Mouse (Mus musculus) cerebellum, adult 2 months (tissue): ENCODE results near the gene Gm9. TPM values are rescaled to one million over a fixed set of nuclear protein-coding genes. Genes with fewer than 3 reads are reported as not detected.
"Not testable (repeated sequence)": the region's sequence is repeated elsewhere in the genome, so short reads cannot be mapped to it uniquely, and the experiment has no call there.

Experiments used
- DNase-seq, 2 experiments: peaks; one replicate each; pipeline ENCODE4 v3.0.0; 2021
- H3K27ac ChIP-seq: fragments of 200-500 bp; 2 replicates; pipeline ENCODE4 v1.5.1; 2012; ENCODE audit warnings: low read length, control low read depth, inconsistent platforms; ENCODE audit not compliant: insufficient read depth
- H3K27me3 ChIP-seq: fragments of 200-500 bp; 2 replicates; pipeline ENCODE4 v1.6.1; 2012; ENCODE audit warnings: inconsistent platforms, mild to moderate bottlenecking, low read length, moderate library complexity; ENCODE audit not compliant: control insufficient read depth, insufficient read depth
- H3K4me1 ChIP-seq: fragments of 200-500 bp; 2 replicates; pipeline ENCODE4 v1.6.1; 2011; ENCODE audit warnings: low read length; ENCODE audit not compliant: control insufficient read depth, insufficient read depth
- H3K4me3 ChIP-seq: fragments of 200-500 bp; replicated peaks from 2 replicates; pipeline ENCODE3; 2011; ENCODE audit warnings: mild to moderate bottlenecking, low read depth, low read length, control low read depth; ENCODE audit not compliant: insufficient read depth
- CTCF ChIP-seq: fragments of 200-500 bp; IDR thresholded peaks from 2 replicates; pipeline ENCODE4 v1.5.1; 2011; ENCODE audit warnings: low read depth, mild to moderate bottlenecking, control low read depth, low read length, moderate library complexity, borderline replicate concordance; ENCODE audit not compliant: insufficient read depth
- POLR2A ChIP-seq: fragments of 200-500 bp; IDR thresholded peaks from 2 replicates; pipeline ENCODE4 v1.6.1; 2011; ENCODE audit warnings: low read length, control low read depth, borderline replicate concordance; ENCODE audit not compliant: insufficient read depth
- WGBS: fragments of 180-500 bp; shearing (Covaris S2); methylation state at CpG from one replicate; pipeline ENCODE4 v1.1.7; 2018; 5-methylcytosine and 5-hydroxymethylcytosine counted together
- polyA plus RNA-seq: library from polyadenylated mRNA; depleted of rRNA; stranded (reverse); fragments of >200 nt; gene quantifications from 2 replicates; pipeline ENCODE4 v1.2.3, GENCODE M21; 2012; rRNA removed

Gm9 gene
- not detected in 2 replicates for polyA plus RNA-seq

- no peaks in the 10 kb centered on the region for H3K27me3 ChIP-seq
- WGBS, result 85% methylated on average over 10 of the region's 10 CpGs
- no peak for DNase-seq
Measured at GRCm38 (mm10) chrX:37210941-37211340, at the start of gene Gm9. TSS of gene Gm9 (minus strand) at chrX:37211041.

DNA sequence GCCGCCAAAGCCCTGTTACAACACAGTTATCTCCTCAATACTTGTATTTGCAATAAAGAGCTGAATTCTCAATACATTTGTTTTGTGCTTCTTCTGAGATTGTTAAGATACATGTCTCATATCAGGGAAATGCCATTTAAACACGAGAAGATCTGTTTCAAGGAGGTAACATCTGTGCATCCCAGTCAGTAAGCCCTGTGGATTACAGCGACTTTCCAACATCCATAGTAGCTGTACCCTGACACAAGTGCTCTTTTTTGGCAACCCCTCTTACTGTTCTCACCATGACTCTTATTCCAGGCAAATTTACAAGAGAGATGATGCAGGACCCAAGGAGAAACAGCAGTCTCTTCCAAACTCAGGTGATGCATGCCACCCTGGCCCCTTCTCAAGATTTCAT, 38.8 kb upstream of the Gm9 start, which contains the start of gene Rhox3a:
Gene Rhox3a (plus strand): TSS at position 301 of the 400 bp plus-strand sequence.
- 100% methylated on average over 1 of the region's 3 CpGs for WGBS
- H3K27ac ChIP-seq, DNase-seq, H3K4me1 ChIP-seq, H3K4me3 ChIP-seq, H3K27me3 ChIP-seq: not testable (repeated sequence)

More at GRCm38 (mm10) chrX:37210941-37211340, at the start of gene Gm9:
- Histone ChIP-seq H3K4me3 (no peak within 1 kb of the TSS), H3K4me1 (no peaks in the 10 kb centered on the region), H3K27ac (no peak within 1 kb of the TSS)
- no peak for TF ChIP-seq CTCF
- TF ChIP-seq POLR2A, result no peak

- H3K4me1 ChIP-seq, H3K27ac ChIP-seq, H3K4me3 ChIP-seq, H3K27me3 ChIP-seq, DNase-seq: not testable (repeated sequence)
- WGBS, result no CpG with 5 or more reads among the region's 9 CpGs
Measured at GRCm38 (mm10) chrX:37244676-37245075, 33.8 kb upstream of the Gm9 start, which contains the start of gene Rhox2a. TSS of gene Rhox2a (plus strand) at chrX:37244976.

- H3K27me3 ChIP-seq, H3K27ac ChIP-seq, H3K4me1 ChIP-seq, H3K4me3 ChIP-seq, DNase-seq: not testable (repeated sequence)
- 58% methylated on average over 1 of the region's 1 CpGs for WGBS
Measured at GRCm38 (mm10) chrX:37222158-37222557, 11.3 kb upstream of the Gm9 start, which contains the start of gene Rhox1. TSS of gene Rhox1 (minus strand) at chrX:37222258.

DNA sequence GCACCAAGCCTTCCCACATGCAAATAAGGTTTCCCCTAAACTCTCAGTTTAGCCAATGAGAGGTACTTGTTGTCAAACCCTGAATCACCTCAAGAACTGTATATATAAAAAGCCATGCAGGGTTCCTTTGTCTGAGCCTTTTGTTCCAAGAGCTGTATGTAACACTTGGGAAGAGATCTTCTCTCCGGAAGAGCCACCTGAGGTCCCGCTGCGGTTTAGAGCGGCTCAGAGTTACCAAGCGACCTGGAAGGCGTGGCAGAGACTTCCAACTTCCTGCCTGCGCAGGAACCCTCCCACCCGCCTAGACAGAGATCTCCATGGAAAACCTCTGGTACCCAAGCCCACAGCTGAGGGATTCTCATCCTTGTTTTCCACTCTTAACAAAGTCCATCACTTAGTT, 12.2 kb downstream of the Gm9 start:
- WGBS, result 62% methylated on average over 8 of the region's 8 CpGs

GRCm38 (mm10) chrX:37191744-37192379, 19.0 kb downstream of the Gm9 start:
- 10% methylated on average over 28 of the region's 28 CpGs for WGBS
- peak in 1 of 2 experiments; percentile 20 for DNase-seq
- H3K4me1 ChIP-seq, result no peaks in the 10 kb centered on the region
- H3K27ac ChIP-seq, result 0 out of 2 replicates have a peak overlapping the region, but pooled peaks have one; percentile 44
- TF ChIP-seq CTCF, result no peak
- TF ChIP-seq POLR2A, result no peak
- H3K4me3 ChIP-seq, result peak overlapping the region; percentile 92
- no peaks in the 10 kb centered on the region for H3K27me3 ChIP-seq

More for the DNA sequence above, 12.2 kb downstream of the Gm9 start:
- H3K27me3 ChIP-seq, result no peaks in the 10 kb centered on the region
- no peak overlapping the region for H3K27ac ChIP-seq
- no peak for DNase-seq
- TF ChIP-seq CTCF (no peak), POLR2A (no peak)
- no peak overlapping the region for H3K4me3 ChIP-seq
- H3K4me1 ChIP-seq, result no peaks in the 10 kb centered on the region

DNA sequence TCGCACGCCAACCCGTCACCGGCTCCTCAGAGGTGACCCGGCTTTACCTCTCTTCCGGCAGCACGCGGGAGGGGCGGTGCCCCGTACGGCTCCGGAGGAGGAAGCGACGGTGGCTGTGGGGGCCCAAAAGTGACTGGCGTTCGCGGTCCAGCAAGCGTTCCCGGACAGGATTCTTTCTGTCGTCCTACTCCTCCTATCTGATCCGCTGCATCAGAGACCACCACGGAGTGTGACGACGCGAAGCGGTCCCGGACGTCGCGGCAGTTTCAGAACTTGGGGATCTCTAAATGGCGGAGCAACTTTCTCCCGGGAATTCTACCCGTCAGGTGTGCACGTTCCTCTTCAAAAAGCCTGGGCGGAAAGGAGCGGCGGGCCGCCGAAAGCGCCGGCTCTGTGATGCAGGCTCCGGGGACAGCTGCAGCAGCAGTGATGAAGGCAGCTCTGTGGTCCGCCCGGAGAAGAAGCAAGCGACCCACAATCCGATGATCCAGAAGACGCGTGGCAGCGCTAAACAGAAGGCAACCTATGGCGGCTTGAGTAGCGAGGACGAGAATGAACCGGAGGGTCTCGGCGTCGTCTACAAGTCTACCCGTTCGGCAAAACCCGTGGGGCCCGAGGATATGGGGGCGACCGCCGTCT, 19.6 kb downstream of the Gm9 start, which contains the start of the genes Ndufa1 and Rnf113a1:
Gene Ndufa1 (minus strand): TSS at position 59 of the 639 bp plus-strand sequence.
Gene Rnf113a1 (plus strand): TSS at position 141 of the 639 bp plus-strand sequence.
- H3K27me3 ChIP-seq, result no peaks in the 10 kb centered on the region
- peak; percentile 89 to 90 for DNase-seq
- H3K4me1 ChIP-seq, result no peaks in the 10 kb centered on the region
- peak within 1 kb of the TSS; percentile 44 for H3K27ac ChIP-seq
- WGBS, result 6% methylated on average over 63 of the region's 63 CpGs
- peak; percentile 47; the same call in 1 of the 2 replicates for TF ChIP-seq POLR2A
- no peak for TF ChIP-seq CTCF
- peak within 1 kb of the TSS; percentile 92 for H3K4me3 ChIP-seq

- 3% methylated on average over 20 of the region's 20 CpGs for WGBS
- Histone ChIP-seq H3K4me1 (no peaks in the 10 kb centered on the region), H3K27ac (no peak overlapping the region), H3K4me3 (peak overlapping the region; percentile 92), H3K27me3 (no peaks in the 10 kb centered on the region)
- no peak for TF ChIP-seq CTCF
- no peak for TF ChIP-seq POLR2A
- DNase-seq, result no peak
Measured at GRCm38 (mm10) chrX:37190755-37191104, 20.1 kb downstream of the Gm9 start.

- 14% methylated on average over 5 of the region's 8 CpGs for WGBS
- not testable (repeated sequence) for H3K4me1 ChIP-seq, H3K27ac ChIP-seq, H3K27me3 ChIP-seq
- H3K4me3 ChIP-seq, result peak overlapping the region; percentile 40
- DNase-seq, result peak in 1 of 2 experiments; percentile 21
Measured at GRCm38 (mm10) chrX:37184401-37184800, 26.4 kb downstream of the Gm9 start.
